Mouse (Mus musculus) stomach, postnatal 0 days (tissue): Measurements from ENCODE around the gene Sox15. TPM values are rescaled to one million over a fixed set of nuclear protein-coding genes. Genes with fewer than 3 reads are reported as not detected.

Source experiments
- ATAC-seq: fragments of 200-750 bp; cut with Nextera tagmentation; 2 replicates; pipeline ENCODE4 v1.8.0; 2017; ENCODE audit not compliant: low FRiP score, low TSS enrichment
- DNase-seq: peaks from one replicate; pipeline ENCODE4 v3.0.0-alpha.2; 2016; ENCODE audit warnings: low spot score
- H3K27ac ChIP-seq: fragments of 300-500 bp; sonication (generic); replicated peaks from 2 replicates; pipeline ENCODE4 v1.5.1; 2014; ENCODE audit warnings: mild to moderate bottlenecking, control low read depth
- H3K27me3 ChIP-seq: fragments of 300-500 bp; sonication (generic); 2 replicates; pipeline ENCODE4 v1.6.1; 2014; ENCODE audit warnings: low read length; ENCODE audit not compliant: control insufficient read depth, insufficient read depth
- H3K36me3 ChIP-seq: fragments of 300-500 bp; sonication (generic); 2 replicates; pipeline ENCODE4 v1.6.1; 2014; ENCODE audit warnings: low read length, mixed read lengths; ENCODE audit not compliant: control insufficient read depth, insufficient read depth
- H3K4me1 ChIP-seq: fragments of 300-500 bp; sonication (generic); replicated peaks from 2 replicates; pipeline ENCODE4 v1.6.1; 2014; ENCODE audit warnings: antibody characterized with exemption; ENCODE audit not compliant: control insufficient read depth, insufficient read depth
- H3K4me2 ChIP-seq: fragments of 300-500 bp; sonication (generic); replicated peaks from 2 replicates; pipeline ENCODE4 v1.6.1; 2014; ENCODE audit warnings: low read depth, mild to moderate bottlenecking, control low read depth, moderate library complexity
- H3K4me3 ChIP-seq: fragments of 300-500 bp; sonication (generic); 2 replicates; pipeline ENCODE4 v1.5.1; 2014; ENCODE audit warnings: low read depth, low read length, control low read depth
- H3K9ac ChIP-seq: fragments of 300-500 bp; sonication (generic); 2 replicates; pipeline ENCODE4 v1.6.1; 2014; ENCODE audit warnings: mild to moderate bottlenecking, low read length, control low read depth, mixed read lengths
- H3K9me3 ChIP-seq: fragments of 300-500 bp; sonication (generic); 2 replicates; pipeline ENCODE4 v1.6.1; 2016; ENCODE audit warnings: low read length; ENCODE audit not compliant: control insufficient read depth
- CTCF ChIP-seq: IDR thresholded peaks from 2 replicates; pipeline ENCODE4 v1.5.1; 2016; ENCODE audit warnings: antibody characterized with exemption, low read depth, mild to moderate bottlenecking, moderate library complexity
- EP300 ChIP-seq: optimal IDR thresholded peaks from 2 replicates; pipeline ENCODE3; 2016; ENCODE audit warnings: antibody characterized with exemption
- WGBS: fragments of 180-500 bp; shearing (Covaris S2); extraction: QIAGEN DNeasy Blood & Tissue Kit; methylation state at CpG from one replicate; pipeline ENCODE4 v1.1.7; 2014; 5-methylcytosine and 5-hydroxymethylcytosine counted together
- polyA plus RNA-seq: library from polyadenylated mRNA; unstranded; fragments of >200 nt; fragmentation: Nextera tagmentation; extraction: Ambion mirVana; gene quantifications from 2 replicates; pipeline ENCODE4 v1.2.1, GENCODE M21; 2015

Gene Sox15
- polyA plus RNA-seq, 1 experiment from 2014 or later, result 7.9 TPM

DNA sequence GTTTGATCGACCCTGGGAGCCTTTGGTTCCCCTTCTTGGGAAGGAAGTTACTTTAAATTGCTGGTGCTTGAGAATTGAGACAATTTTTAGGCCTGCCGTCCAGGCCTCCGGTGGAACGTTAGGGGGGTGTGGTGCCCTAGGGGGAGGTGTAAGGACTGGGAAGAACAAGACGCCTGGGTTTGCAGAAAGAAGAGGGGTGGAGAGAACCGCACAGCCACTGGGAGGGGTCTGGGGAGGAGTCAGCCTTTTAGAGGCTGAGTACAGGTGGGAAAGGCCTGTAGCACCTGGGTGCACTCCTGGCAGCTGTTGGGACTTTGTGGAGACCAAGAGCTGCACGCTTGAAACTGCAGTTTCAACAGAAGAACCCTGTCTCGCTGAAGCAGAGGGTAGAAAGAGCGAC is 354 bp upstream of the Sox15 start:
- WGBS, result 36% methylated on average over 9 of the region's 9 CpGs
- peak; percentile 45 for DNase-seq
- Histone ChIP-seq H3K9ac (no peak overlapping the region), H3K27me3 (no peaks in the 10 kb centered on the region), H3K4me2 (peak overlapping the region; percentile 30; the same call in 1 of the 2 replicates), H3K4me3 (no peak overlapping the region), H3K27ac (peak overlapping the region; percentile 86), H3K9me3 (no peaks in the 10 kb centered on the region), H3K36me3 (peaks cover 40% of the 10 kb centered on the region), H3K4me1 (no peaks in the 10 kb centered on the region)
- no peak for ATAC-seq
- no peak for TF ChIP-seq CTCF
- TF ChIP-seq EP300, result no peak

DNA sequence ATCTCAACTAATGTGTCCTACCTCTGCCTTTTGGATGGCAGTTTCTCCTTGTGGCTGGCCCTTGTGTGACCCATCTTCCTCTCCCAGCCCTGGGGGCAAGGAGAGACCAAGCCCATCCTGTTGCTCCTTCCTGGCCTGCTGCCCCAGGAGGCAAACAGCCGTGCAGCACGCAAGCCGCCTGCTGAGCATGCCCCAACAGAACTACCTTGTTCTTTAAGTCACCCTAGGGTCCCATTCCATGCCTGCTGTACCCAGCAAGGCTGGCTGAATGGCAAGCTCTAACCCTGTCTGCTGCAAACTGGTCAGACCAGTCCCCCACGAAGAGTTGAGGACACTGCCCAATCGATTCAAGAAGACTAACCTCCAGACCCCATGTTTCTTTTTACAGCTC is 946 bp downstream of the Sox15 start:
- Histone ChIP-seq H3K4me3 (peak overlapping the region; percentile 27), H3K36me3 (peaks cover 29% of the 10 kb centered on the region), H3K4me1 (no peaks in the 10 kb centered on the region), H3K4me2 (peak overlapping the region; percentile 48), H3K27me3 (no peaks in the 10 kb centered on the region), H3K27ac (peak overlapping the region; percentile 86), H3K9ac (no peak overlapping the region; the same call in 1 of the 2 replicates), H3K9me3 (no peaks in the 10 kb centered on the region)
- DNase-seq, result no peak
- 59% methylated on average over 5 of the region's 5 CpGs for WGBS
- ATAC-seq, result no peak
- TF ChIP-seq CTCF (no peak), EP300 (no peak)

DNA sequence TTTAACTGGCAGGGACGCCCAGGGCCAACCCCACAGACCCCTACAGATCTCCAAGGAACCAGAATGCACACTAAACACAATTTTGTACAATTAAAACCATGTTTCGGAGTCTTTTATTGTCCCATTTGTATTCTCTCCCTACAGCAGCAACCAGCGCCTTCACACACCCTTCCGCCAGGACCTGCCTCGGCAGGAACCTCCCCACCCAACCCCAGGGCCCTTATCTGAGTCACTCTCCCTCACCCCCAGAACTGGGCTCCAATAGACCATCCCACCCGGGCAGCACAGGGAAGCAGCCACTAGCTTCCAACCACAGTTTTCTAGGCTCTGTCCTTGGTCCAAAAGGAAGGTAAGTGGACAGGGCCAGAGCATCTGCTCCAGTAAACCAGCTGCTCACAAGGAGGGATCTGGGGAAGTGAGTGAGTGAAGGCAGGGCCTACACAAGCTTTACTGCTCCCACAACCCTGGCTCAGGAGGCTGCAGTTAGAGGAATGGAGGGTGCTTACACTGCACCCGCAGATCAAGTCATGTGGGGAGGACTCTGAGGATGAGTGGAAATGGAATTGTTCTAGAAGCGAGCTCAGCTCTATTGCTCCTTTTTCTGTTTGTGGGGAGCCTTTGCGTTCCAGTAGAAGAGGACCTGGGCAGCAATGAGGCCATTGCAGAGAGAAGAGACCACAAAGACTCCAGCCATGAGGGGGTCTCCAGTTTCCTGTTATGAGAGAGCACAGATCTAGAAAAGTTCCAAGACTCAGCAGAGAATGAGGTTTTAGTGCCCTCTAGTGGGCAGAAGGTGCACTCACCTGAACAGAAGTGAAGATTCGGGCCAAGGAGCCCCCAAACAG is 1.7 kb downstream of the Sox15 start:
- H3K27me3 ChIP-seq, result no peaks in the 10 kb centered on the region
- H3K27ac ChIP-seq, result peak overlapping the region; percentile 86
- H3K4me2 ChIP-seq, result peak overlapping the region; percentile 48
- no peak for ATAC-seq
- H3K36me3 ChIP-seq, result peaks cover 24% of the 10 kb centered on the region
- no peaks in the 10 kb centered on the region for H3K9me3 ChIP-seq
- peak overlapping the region; percentile 15; the same call in 1 of the 2 replicates for H3K4me3 ChIP-seq
- TF ChIP-seq CTCF (peak; percentile 87), EP300 (no peak)
- no peaks in the 10 kb centered on the region for H3K4me1 ChIP-seq
- WGBS, result 54% methylated on average over 10 of the region's 10 CpGs
- peak overlapping the region; percentile 41; the same call in 1 of the 2 replicates for H3K9ac ChIP-seq
- DNase-seq, result peak; percentile 53

DNA sequence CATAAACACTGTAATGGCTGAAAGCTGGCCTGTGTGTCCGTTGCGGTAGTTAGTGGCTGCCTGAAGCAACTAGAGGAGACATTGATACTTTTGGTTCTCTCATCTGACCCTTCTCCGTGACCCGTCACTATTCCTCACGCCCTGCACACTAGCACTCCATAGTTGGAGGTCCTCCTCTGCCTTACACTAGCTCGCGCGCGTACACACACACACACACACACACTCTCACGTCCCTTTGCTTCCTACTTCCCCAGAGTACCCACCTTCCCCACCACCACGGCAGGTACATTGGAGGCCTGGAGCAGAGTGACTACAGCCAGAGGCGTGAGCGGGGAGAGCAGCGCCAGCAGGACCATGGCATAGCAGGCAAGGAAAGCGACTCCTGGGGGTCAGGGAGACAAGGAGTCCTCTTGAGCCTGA is 2.4 kb downstream of the Sox15 start:
- Histone ChIP-seq H3K4me2 (no peak overlapping the region), H3K9ac (no peak overlapping the region), H3K4me3 (no peak overlapping the region), H3K9me3 (no peaks in the 10 kb centered on the region), H3K36me3 (peaks cover 17% of the 10 kb centered on the region), H3K27ac (peak overlapping the region; percentile 86; the same call in 1 of the 2 replicates), H3K4me1 (no peaks in the 10 kb centered on the region), H3K27me3 (no peaks in the 10 kb centered on the region)
- 75% methylated on average over 15 of the region's 15 CpGs for WGBS
- no peak for DNase-seq
- TF ChIP-seq CTCF (no peak), EP300 (no peak)
- ATAC-seq, result no peak

DNA sequence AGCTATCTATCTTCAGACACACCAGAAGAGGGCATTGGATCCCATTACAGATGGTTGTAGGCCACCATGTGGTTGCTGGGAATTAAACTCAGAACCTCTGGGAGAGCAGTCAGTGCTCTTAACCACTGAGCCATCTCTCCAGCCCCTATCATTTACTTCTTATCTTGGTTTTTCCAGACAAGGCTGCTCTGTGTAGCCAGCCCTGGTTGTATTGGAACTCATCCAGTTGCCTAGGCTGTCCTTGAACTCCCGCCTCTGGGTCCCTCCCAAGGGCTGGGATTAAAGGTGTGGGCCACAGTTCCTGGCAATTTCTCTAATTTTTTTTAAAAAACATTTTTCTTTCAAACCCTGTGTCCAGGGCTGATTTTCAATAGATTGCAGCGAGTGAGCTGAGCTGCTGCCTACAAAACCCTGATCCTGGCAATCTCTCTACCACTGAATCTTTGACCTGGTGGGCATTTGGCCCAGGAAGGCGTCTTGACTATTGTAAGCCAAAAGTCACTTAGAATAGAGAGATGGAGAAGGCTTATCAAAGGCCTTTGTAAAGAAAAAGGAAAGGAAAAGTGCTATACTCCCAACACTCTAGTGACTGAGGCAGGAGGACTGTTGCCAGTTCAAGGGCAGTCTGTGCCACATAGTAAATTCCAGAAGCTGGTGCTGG is 6.2 kb downstream of the Sox15 start:
- Histone ChIP-seq H3K4me1 (0 out of 2 replicates have a peak, but pooled peaks cover 2% of the 10 kb centered on the region), H3K9ac (peak overlapping the region; percentile 65), H3K4me2 (peak overlapping the region; percentile 44), H3K4me3 (peak overlapping the region; percentile 53), H3K9me3 (no peaks in the 10 kb centered on the region), H3K27ac (peak overlapping the region; percentile 96), H3K27me3 (no peaks in the 10 kb centered on the region), H3K36me3 (peaks cover 8% of the 10 kb centered on the region)
- ATAC-seq, result no peak
- TF ChIP-seq EP300, result no peak
- TF ChIP-seq CTCF, result peak; percentile 15; the same call in 1 of the 2 replicates
- no peak for DNase-seq
- WGBS, result 51% methylated on average over 3 of the region's 3 CpGs
